Mouse (Mus musculus) limb, embryonic 15.5 days (tissue): ENCODE measurements around the gene Manbal. TPM values are rescaled to one million over a fixed set of nuclear protein-coding genes. Genes with fewer than 3 reads are reported as not detected.
A peak's percentile ranks its signal among the peaks of the same experiment; 100 is the strongest.

Experiments
- ATAC-seq: fragments of 200-750 bp; cut with Nextera tagmentation; 2 replicates; pipeline ENCODE4 v1.8.0; 2017; ENCODE audit warnings: low read depth, moderate TSS enrichment; ENCODE audit not compliant: insufficient number of reproducible peaks, low FRiP score, low TSS enrichment
- H3K27ac ChIP-seq: fragments of 300-500 bp; sonication (generic); 2 replicates; pipeline ENCODE4 v1.5.1; 2015; ENCODE audit warnings: moderate library complexity, mild to moderate bottlenecking, inconsistent platforms
- H3K27me3 ChIP-seq: fragments of 300-500 bp; sonication (generic); 2 replicates; pipeline ENCODE4 v1.6.1; 2015; ENCODE audit warnings: inconsistent platforms
- H3K36me3 ChIP-seq: fragments of 300-500 bp; sonication (generic); 2 replicates; pipeline ENCODE4 v1.6.1; 2015; ENCODE audit warnings: inconsistent platforms
- H3K4me1 ChIP-seq: fragments of 300-500 bp; sonication (generic); 2 replicates; pipeline ENCODE4 v1.6.1; 2015; ENCODE audit warnings: inconsistent platforms
- H3K4me2 ChIP-seq: fragments of 300-500 bp; sonication (generic); 2 replicates; pipeline ENCODE4 v1.6.1; 2015; ENCODE audit warnings: mild to moderate bottlenecking, inconsistent platforms
- H3K4me3 ChIP-seq: fragments of 300-500 bp; sonication (generic); 2 replicates; pipeline ENCODE4 v1.5.1; 2015; ENCODE audit warnings: mild to moderate bottlenecking, inconsistent platforms
- H3K9ac ChIP-seq: fragments of 300-500 bp; sonication (generic); 2 replicates; pipeline ENCODE4 v1.6.1; 2015; ENCODE audit warnings: inconsistent platforms
- H3K9me3 ChIP-seq: fragments of 300-500 bp; sonication (generic); 2 replicates; pipeline ENCODE4 v1.6.1; 2016; ENCODE audit warnings: inconsistent platforms
- WGBS: fragments of 180-500 bp; shearing (Covaris S2); methylation state at CpG from one replicate; pipeline ENCODE4 v1.1.7; 2015; 5-methylcytosine and 5-hydroxymethylcytosine counted together
- polyA plus RNA-seq: library from polyadenylated mRNA; unstranded; fragments of >200 nt; fragmentation: Nextera tagmentation; extraction: Ambion mirVana; gene quantifications from 2 replicates; pipeline ENCODE4 v1.2.1, GENCODE M21; 2015

The Manbal gene
- polyA plus RNA-seq, 1 experiment from 2014 or later: 87.9 TPM

DNA sequence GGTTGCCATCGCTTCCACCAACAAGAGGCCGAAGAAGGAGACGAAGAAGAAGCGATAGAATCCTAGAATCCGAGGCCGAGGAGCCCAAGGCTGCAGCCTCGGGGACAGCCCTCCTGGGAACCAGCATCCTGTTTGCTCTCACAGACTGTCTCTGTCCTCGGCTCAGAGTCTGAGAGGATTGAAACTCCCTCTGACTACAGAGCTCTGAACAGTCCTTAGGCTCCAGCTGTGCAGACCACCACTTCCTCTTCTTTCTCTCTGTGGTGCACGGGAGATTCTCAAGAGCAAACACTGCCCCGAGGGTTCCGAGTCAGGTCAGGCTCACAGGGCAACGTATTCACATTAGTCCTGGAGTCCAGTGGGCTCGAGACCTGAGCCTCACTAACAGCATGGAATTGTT is 28.6 kb downstream of the Manbal start:
- H3K27me3 ChIP-seq: no peaks in the 10 kb centered on the region
- no peak overlapping the region for H3K4me3 ChIP-seq
- WGBS: 64% methylated on average over 13 of the region's 13 CpGs
- no peak overlapping the region for H3K9ac ChIP-seq
- no peaks in the 10 kb centered on the region for H3K4me1 ChIP-seq
- no peak for ATAC-seq
- H3K36me3 ChIP-seq: peaks cover 40% of the 10 kb centered on the region
- H3K27ac ChIP-seq: 0 out of 2 replicates have a peak overlapping the region, but pooled peaks have one; percentile 11
- no peak overlapping the region for H3K4me2 ChIP-seq
- no peaks in the 10 kb centered on the region for H3K9me3 ChIP-seq

DNA sequence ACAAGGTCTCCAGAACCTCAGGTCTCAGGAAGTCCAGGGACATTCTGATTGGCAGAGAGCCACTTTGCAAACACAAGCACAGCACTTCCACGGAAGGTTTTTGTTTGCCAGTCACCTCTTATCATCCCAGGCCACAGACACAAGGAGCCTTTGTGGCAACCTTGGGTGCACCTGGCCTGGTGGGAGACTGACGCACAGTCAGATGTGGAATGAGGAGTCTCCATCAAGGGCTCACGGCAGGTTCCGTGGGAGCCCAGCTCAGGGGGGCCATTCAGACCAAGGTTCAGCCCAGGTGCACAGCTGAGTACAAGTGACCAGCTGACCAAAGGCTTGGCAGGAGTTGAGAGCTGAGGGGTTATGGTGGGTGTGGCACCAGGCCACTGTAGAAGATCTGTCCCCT is 30.0 kb downstream of the Manbal start:
- H3K27ac ChIP-seq: no peak overlapping the region
- H3K27me3 ChIP-seq: no peaks in the 10 kb centered on the region
- H3K36me3 ChIP-seq: peaks cover 34% of the 10 kb centered on the region
- H3K4me1 ChIP-seq: no peaks in the 10 kb centered on the region
- no peak overlapping the region for H3K9ac ChIP-seq
- H3K4me3 ChIP-seq: no peak overlapping the region
- no peaks in the 10 kb centered on the region for H3K9me3 ChIP-seq
- H3K4me2 ChIP-seq: no peak overlapping the region
- 84% methylated on average over 4 of the region's 4 CpGs for WGBS
- peak; percentile 27; the same call in 1 of the 2 replicates for ATAC-seq

DNA sequence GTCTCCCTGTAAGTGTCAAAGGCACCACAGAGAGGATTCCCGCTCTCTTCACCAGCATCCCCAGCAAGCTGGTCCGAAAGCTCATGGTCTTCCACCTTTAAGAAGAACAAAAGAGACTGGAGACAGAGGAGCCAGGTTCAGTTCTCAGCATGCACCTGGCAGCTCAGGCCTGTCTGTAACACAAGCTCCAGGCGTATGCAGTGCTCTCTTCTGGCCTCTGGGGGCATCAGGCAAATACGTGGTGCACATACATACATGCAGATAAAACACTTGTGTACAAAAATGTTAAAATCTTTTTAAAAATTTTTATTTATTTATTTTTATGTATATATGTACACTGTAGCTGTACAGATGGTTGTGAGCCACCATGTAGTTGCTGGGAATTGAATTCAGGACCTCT is 31.1 kb downstream of the Manbal start:
- H3K4me1 ChIP-seq: no peaks in the 10 kb centered on the region
- no peak overlapping the region for H3K27ac ChIP-seq
- H3K36me3 ChIP-seq: peaks cover 33% of the 10 kb centered on the region
- no peak overlapping the region for H3K9ac ChIP-seq
- no peaks in the 10 kb centered on the region for H3K27me3 ChIP-seq
- ATAC-seq: no peak
- H3K9me3 ChIP-seq: no peaks in the 10 kb centered on the region
- H3K4me3 ChIP-seq: no peak overlapping the region
- H3K4me2 ChIP-seq: no peak overlapping the region
- WGBS: 95% methylated on average over 4 of the region's 4 CpGs

DNA sequence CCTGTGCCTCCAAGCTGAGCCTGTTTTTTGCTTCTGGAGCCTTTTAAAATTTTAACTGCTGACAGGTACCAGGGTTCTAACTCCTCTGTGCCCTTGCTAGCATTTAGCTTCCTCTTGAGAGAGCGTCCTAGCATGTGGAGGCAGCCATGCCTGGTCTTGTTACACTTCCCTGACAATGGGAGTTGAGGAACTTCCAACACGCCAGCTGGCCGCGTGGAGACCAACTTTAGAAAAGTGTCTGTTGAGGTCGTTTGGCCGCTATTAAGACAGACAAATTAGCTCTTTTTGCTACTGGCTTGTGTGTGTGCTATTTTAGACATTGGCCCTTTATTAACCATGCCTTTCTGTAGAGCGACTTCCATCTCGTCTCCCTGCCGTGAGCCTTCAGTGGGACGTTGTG is 32.4 kb downstream of the Manbal start:
- Histone ChIP-seq H3K4me2 (no peak overlapping the region), H3K9ac (no peak overlapping the region), H3K27me3 (no peaks in the 10 kb centered on the region), H3K36me3 (peaks cover 31% of the 10 kb centered on the region), H3K27ac (no peak overlapping the region), H3K4me3 (no peak overlapping the region), H3K9me3 (no peaks in the 10 kb centered on the region), H3K4me1 (no peaks in the 10 kb centered on the region)
- no peak for ATAC-seq
- 79% methylated on average over 10 of the region's 10 CpGs for WGBS

DNA sequence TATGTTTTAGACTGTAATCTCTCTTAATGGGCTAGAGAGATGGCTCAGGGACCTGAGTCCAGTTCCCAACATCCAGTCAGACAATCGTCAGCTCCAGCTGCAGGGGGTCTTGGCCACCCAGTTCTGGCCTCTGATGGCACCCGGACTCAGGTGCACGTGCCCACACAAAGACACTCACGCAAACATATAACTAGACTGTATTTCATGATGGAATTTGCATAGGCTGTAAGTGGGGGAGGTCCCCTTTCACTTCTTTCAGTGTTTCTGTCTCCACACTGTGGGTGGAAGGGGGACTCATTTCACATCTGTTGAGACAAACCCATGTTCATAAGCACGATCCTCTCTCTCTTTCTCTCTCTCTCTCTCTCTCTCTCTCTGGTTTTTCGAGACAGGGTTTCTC is 33.1 kb downstream of the Manbal start:
- no peaks in the 10 kb centered on the region for H3K27me3 ChIP-seq
- peaks cover 31% of the 10 kb centered on the region for H3K36me3 ChIP-seq
- H3K4me3 ChIP-seq: no peak overlapping the region
- H3K4me2 ChIP-seq: no peak overlapping the region
- H3K9ac ChIP-seq: no peak overlapping the region
- 90% methylated on average over 6 of the region's 6 CpGs for WGBS
- no peak overlapping the region for H3K27ac ChIP-seq
- no peaks in the 10 kb centered on the region for H3K4me1 ChIP-seq
- no peaks in the 10 kb centered on the region for H3K9me3 ChIP-seq
- no peak for ATAC-seq

DNA sequence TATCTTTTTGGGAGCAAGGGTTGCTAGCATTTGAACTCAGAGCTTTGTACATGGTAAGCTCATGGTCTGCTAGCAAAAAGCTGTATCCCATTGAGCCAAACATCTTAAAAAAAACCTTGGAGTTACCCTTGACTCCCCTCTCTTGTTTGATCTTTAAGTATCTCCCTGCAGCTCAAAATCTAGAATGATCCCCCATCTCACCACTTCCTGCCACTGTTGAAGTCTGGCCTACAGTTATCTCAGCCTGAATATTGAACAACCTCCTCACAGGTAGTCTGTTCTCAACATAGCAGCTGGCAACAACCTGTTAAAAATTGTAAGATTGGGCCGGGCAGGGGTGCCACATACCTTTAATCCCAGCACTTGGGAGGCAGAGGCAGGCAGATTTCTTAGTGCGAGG is 33.9 kb downstream of the Manbal start:
- WGBS: 88% methylated on average over 2 of the region's 2 CpGs
- Histone ChIP-seq H3K9ac (no peak overlapping the region), H3K4me1 (no peaks in the 10 kb centered on the region)

DNA sequence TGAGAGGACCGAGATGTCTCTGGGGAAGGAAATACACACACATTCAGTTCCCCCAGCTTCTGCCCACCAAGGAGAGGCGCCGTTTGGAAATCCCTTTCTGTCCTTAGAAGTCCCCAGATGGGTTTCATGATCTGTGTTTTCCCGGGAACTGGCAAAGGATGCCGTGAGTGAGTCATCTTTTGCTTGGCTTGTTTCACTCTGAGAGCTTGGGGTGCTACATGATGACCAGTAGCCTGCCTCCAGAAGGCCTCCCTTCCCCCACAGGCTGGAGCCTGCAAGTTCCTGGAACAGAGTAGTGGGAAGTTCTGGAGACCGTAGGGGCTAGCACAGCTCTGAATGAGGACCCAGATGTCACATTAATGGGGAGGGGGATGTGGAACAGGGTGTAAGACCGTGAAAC is 40.2 kb downstream of the Manbal start:
- Histone ChIP-seq H3K4me3 (no peak overlapping the region), H3K27ac (no peak overlapping the region), H3K9me3 (no peaks in the 10 kb centered on the region), H3K9ac (no peak overlapping the region), H3K27me3 (no peaks in the 10 kb centered on the region), H3K4me1 (peaks cover 9% of the 10 kb centered on the region), H3K4me2 (no peak overlapping the region), H3K36me3 (no peaks in the 10 kb centered on the region)
- ATAC-seq: no peak
- 82% methylated on average over 7 of the region's 7 CpGs for WGBS

More for the DNA sequence above, 33.9 kb downstream of the Manbal start:
- ATAC-seq: no peak
- no peaks in the 10 kb centered on the region for H3K27me3 ChIP-seq
- peaks cover 23% of the 10 kb centered on the region for H3K36me3 ChIP-seq
- no peak overlapping the region for H3K27ac ChIP-seq
- no peak overlapping the region for H3K4me2 ChIP-seq
- no peak overlapping the region for H3K4me3 ChIP-seq
- H3K9me3 ChIP-seq: no peaks in the 10 kb centered on the region

DNA sequence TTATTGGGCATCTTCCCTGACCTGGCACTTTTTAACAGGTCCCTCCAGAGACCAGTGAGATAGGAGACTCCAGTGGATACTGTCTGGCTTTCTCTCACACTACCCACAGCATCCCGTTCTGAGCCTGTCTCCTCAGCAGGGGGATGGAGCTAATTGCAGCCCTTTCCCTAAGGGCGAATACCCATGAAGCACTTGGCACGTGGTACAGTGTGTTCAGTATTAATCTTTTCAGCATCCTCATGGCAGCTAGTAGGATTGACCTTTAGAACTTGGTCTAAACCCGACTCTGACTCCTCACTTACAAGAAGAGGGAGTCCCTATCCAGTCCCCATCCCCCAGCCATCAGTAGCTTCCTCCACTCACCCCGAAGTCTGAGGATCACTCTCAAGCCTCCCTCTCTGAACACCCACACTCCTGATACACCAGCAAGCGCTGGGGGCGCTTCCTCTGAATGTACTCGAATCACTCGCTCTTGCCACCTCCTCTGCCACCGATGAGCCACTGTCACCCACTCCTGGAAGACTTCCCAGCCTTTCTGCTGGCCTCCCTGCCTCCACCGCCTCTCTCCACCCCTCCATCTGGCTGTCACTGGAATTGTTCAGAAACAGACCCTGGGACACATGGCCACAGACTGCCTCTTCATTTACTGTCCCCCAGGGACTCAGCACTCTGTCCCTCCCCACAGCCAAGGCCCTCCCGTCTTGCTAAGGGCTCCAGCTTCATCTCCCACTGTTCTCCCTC is 42.6 kb downstream of the Manbal start:
- Histone ChIP-seq H3K4me2 (no peak overlapping the region), H3K4me1 (peaks cover 9% of the 10 kb centered on the region), H3K9me3 (no peaks in the 10 kb centered on the region), H3K36me3 (no peaks in the 10 kb centered on the region), H3K9ac (no peak overlapping the region), H3K27ac (no peak overlapping the region), H3K27me3 (no peaks in the 10 kb centered on the region), H3K4me3 (no peak overlapping the region)
- no peak for ATAC-seq
- 59% methylated on average over 12 of the region's 12 CpGs for WGBS

DNA sequence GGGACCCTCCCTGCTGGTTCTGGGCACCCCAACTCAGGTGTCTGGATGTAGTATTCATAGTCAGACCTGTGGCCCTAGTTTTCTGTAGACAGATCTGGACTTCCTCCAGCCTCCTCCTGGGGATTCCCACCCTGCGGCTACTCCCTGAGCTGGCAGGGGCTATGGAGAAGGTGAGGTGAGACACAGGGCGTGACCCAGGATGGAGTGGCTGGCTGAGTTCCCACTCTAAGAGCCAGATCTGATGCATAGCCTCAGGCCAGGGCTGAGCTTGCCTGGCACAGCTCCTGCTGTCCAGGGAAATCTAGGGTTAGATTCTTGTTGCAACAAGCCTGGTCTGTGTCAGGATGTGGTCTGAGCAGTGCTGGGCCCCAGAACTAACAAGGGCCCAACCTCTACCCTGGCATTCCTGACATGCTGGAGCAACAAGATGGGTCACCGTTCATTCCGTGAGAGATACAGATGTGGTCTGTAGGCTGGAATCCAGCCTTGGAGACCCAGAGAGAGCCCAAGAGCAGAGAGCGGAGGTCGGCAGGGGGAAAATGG is 43.8 kb downstream of the Manbal start:
- no peak overlapping the region for H3K27ac ChIP-seq

DNA sequence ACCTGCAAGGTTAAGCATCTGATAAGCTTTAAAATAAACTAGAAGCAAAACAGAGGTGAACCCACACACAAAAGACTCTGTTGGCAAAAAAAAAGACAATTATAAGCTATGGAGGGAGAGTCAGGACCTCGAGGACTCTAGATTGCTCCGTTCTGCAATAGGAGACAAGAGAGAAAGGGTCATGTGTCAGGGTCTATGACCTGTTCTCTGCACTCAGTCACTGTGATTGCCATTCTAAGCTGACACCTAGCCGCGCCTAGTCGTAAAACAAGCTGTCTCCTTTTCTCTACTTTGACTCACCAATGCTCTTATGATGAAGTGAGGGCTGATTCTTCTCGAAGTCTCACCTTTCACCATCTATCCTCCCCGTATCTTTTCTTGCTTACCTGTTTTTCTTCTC is 45.1 kb downstream of the Manbal start:
- WGBS: 61% methylated on average over 7 of the region's 7 CpGs
- peaks cover 9% of the 10 kb centered on the region for H3K4me1 ChIP-seq
- H3K9me3 ChIP-seq: no peaks in the 10 kb centered on the region
- H3K27ac ChIP-seq: no peak overlapping the region
- no peaks in the 10 kb centered on the region for H3K36me3 ChIP-seq
- no peak overlapping the region for H3K9ac ChIP-seq
- no peak for ATAC-seq
- H3K4me3 ChIP-seq: no peak overlapping the region
- no peak overlapping the region for H3K4me2 ChIP-seq
- no peaks in the 10 kb centered on the region for H3K27me3 ChIP-seq

More for the DNA sequence above, 43.8 kb downstream of the Manbal start:
- H3K4me2 ChIP-seq: no peak overlapping the region
- no peak overlapping the region for H3K9ac ChIP-seq
- ATAC-seq: no peak
- H3K4me3 ChIP-seq: no peak overlapping the region
- H3K36me3 ChIP-seq: no peaks in the 10 kb centered on the region
- no peaks in the 10 kb centered on the region for H3K27me3 ChIP-seq
- peaks cover 9% of the 10 kb centered on the region for H3K4me1 ChIP-seq
- H3K9me3 ChIP-seq: no peaks in the 10 kb centered on the region
- 78% methylated on average over 6 of the region's 6 CpGs for WGBS

DNA sequence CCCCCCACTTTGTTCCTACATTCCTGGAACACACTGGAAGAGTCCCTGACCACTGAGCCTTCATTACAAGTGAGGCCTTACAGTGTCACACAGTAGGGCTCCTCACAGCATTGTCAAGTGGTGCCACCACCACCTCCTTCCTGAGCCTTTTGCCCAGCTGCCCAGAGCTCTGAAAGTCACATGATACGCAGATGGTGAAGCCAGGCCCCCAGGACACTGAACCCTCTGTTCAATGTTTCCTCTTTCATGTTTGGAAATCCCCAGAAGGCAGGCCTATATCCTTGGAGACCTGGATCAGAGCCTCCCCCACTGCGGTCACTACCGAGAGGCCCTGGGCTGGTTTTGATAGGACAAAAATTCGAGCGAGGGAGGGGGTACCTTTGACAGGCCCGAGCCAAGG is 49.8 kb downstream of the Manbal start:
- no peaks in the 10 kb centered on the region for H3K27me3 ChIP-seq
- no peak overlapping the region for H3K27ac ChIP-seq
- 58% methylated on average over 6 of the region's 6 CpGs for WGBS
- no peaks in the 10 kb centered on the region for H3K36me3 ChIP-seq
- H3K4me2 ChIP-seq: no peak overlapping the region
- no peaks in the 10 kb centered on the region for H3K9me3 ChIP-seq
- peaks cover 14% of the 10 kb centered on the region for H3K4me1 ChIP-seq
- H3K9ac ChIP-seq: no peak overlapping the region
- no peak for ATAC-seq
- H3K4me3 ChIP-seq: no peak overlapping the region

DNA sequence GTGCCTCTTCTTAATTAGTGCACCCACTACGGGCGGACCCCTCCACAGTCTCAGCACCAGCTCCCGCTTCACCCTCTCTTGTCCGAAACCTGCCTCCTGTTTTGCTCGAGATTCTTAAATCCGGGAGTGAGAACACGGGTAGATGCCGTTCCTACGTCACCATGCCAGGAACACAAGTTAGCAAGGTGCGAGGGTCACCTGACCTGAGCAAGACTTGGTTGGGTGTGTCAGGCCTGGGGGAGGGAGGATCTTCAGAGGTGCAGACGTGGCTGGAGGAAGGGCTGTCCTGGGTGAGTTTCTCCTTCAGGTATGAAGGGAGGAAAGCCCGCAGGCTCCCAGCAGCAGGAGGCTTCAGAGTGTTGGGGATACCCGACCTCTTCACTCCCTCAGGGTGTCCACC is 50.8 kb downstream of the Manbal start, which contains the start of gene Src:
TSS of gene Src (plus strand) at position 239 of the 400 bp plus-strand sequence.
- Histone ChIP-seq H3K9ac (no peak within 1 kb of the TSS), H3K9me3 (no peaks in the 10 kb centered on the region), H3K36me3 (no peaks in the 10 kb centered on the region), H3K4me2 (no peak within 1 kb of the TSS), H3K4me1 (peaks cover 22% of the 10 kb centered on the region), H3K27ac (no peak within 1 kb of the TSS), H3K27me3 (no peaks in the 10 kb centered on the region), H3K4me3 (no peak within 1 kb of the TSS)
- no peak for ATAC-seq
- 24% methylated on average over 13 of the region's 13 CpGs for WGBS
